10 mouse cellular contexts compared by ENCODE assay signal in genomic region chr14:118735114-118735513, GRCm38 (mm10). TPM values are rescaled to one million over a fixed set of nuclear protein-coding genes. Genes with fewer than 3 reads are reported as not detected.
DNase-seq lines count a peak whose midpoint lies in the region; ATAC-seq and TF ChIP-seq lines count a peak whose summit lies in the region.
"Had no signal": no experiment of that assay in that cellular context is flagged by ENCODE, and none has a peak within 500 bp of the region (broad histone marks: within the 10 kb centered on the region; RNA-seq: fewer than 3 reads in every experiment).

No protein-coding gene starts in this region.

- no peak overlapping the region for H3K4me2 ChIP-seq in liver, postnatal 0 days (ENCODE audit: low read depth, low read length)
- H3K4me2 ChIP-seq in liver, embryonic 11.5 days = no peak overlapping the region
- no peak overlapping the region for H3K4me2 ChIP-seq in hindbrain, embryonic 13.5 days

- H3K4me3 ChIP-seq in liver, postnatal 0 days (ENCODE audit: low read depth, low read length) = no peak overlapping the region
- no peak overlapping the region for H3K4me3 ChIP-seq in liver, embryonic 11.5 days (ENCODE audit: low read depth, low read length)
- H3K4me3 ChIP-seq in hindbrain, embryonic 13.5 days = no peak overlapping the region
- no peak overlapping the region for H3K4me3 ChIP-seq in left cerebral cortex, adult 2 months

- ATAC-seq in liver, postnatal 0 days = peak; percentile 49; the same call in 1 of the 2 replicates
- ATAC-seq in liver, embryonic 11.5 days (replicated peaks; ENCODE audit: low FRiP score) = no peak; the same call in 1 of the 2 replicates
- peak; percentile 94 for ATAC-seq in hindbrain, embryonic 13.5 days (ENCODE audit: low FRiP score)

- TF ChIP-seq EP300 in liver, postnatal 0 days (IDR thresholded peaks at IDR 0.05; ENCODE audit: low read depth) = no peak

- no peak for TF ChIP-seq CTCF in liver, postnatal 0 days (IDR thresholded peaks at IDR 0.05; ENCODE audit: low read depth)
- TF ChIP-seq CTCF in left cerebral cortex, adult 2 months (IDR thresholded peaks at IDR 0.05) = no peak

- H3K27ac ChIP-seq in liver, postnatal 0 days (ENCODE audit: low read depth) = no peak overlapping the region
- H3K27ac ChIP-seq in liver, embryonic 11.5 days (ENCODE audit: low read depth, low read length) = no peak overlapping the region
- peak overlapping the region; percentile 61; the same call in 1 of the 2 replicates for H3K27ac ChIP-seq in hindbrain, embryonic 13.5 days
- no peak overlapping the region for H3K27ac ChIP-seq in left cerebral cortex, adult 2 months

- H3K9ac ChIP-seq in liver, postnatal 0 days (replicated peaks) = no peak overlapping the region
- no peak overlapping the region for H3K9ac ChIP-seq in liver, embryonic 11.5 days (ENCODE audit: low read depth, low read length)
- H3K9ac ChIP-seq in hindbrain, embryonic 13.5 days = no peak overlapping the region

- WGBS in liver, postnatal 0 days (ENCODE audit: insufficient replicate concordance) = 65% methylated on average over 2 of the region's 2 CpGs
- whole genome bisulfite sequencing in liver, embryonic 11.5 days = 74% methylated on average over 2 of the region's 2 CpGs
- WGBS in hindbrain, embryonic 13.5 days = 9% methylated on average over 2 of the region's 2 CpGs

- no peaks in the 10 kb centered on the region for H3K36me3 ChIP-seq in liver, postnatal 0 days (replicated peaks; ENCODE audit: insufficient read depth, low read length)
- H3K36me3 ChIP-seq in liver, embryonic 11.5 days (ENCODE audit: control insufficient read depth, insufficient read depth, low read length) = no peaks in the 10 kb centered on the region
- no peaks in the 10 kb centered on the region for H3K36me3 ChIP-seq in hindbrain, embryonic 13.5 days
- H3K36me3 ChIP-seq: G1E had no signal

- H3K27me3 ChIP-seq in liver, postnatal 0 days (ENCODE audit: insufficient read depth, low read length) = no peaks in the 10 kb centered on the region
- no peaks in the 10 kb centered on the region for H3K27me3 ChIP-seq in liver, embryonic 11.5 days (replicated peaks; ENCODE audit: control insufficient read depth, insufficient read depth, low read length)
- no peaks in the 10 kb centered on the region for H3K27me3 ChIP-seq in hindbrain, embryonic 13.5 days

- no peaks in the 10 kb centered on the region for H3K9me3 ChIP-seq in liver, postnatal 0 days (ENCODE audit: low read length)
- no peaks in the 10 kb centered on the region for H3K9me3 ChIP-seq in liver, embryonic 11.5 days (ENCODE audit: control insufficient read depth, low read length)
- H3K9me3 ChIP-seq in hindbrain, embryonic 13.5 days = peaks cover 5% of the 10 kb centered on the region
- H3K9me3 ChIP-seq: G1E had no signal

- DNase-seq in liver, postnatal 0 days = no peak
- DNase-seq in liver, embryonic 11.5 days (ENCODE audit: low spot score) = no peak
- DNase-seq in embryo, embryonic 11 days = peak; percentile 71
- DNase-seq in retina, embryonic 14.5 days (ENCODE audit: low spot score) = peak; percentile 57
- no peak for DNase-seq in left cerebral cortex, adult 2 months (ENCODE audit: extremely low spot score in 1 of 2, low spot score in 2 of 2)
- DNase-seq in c-Kit-positive CD71-positive TER-119-positive erythroid progenitor cells, embryonic 14.5 days (ENCODE audit: low spot score) = no peak
- DNase-seq in heart, adult 9 months (ENCODE audit: low spot score in 2 of 2) = no peak
- DNase-seq: kidney, adult 2 months had no signal

- H3K4me1 ChIP-seq in liver, postnatal 0 days (ENCODE audit: insufficient read depth) = no peaks in the 10 kb centered on the region
- H3K4me1 ChIP-seq in liver, embryonic 11.5 days (replicated peaks; ENCODE audit: control insufficient read depth, insufficient read depth, low read length) = no peaks in the 10 kb centered on the region
- H3K4me1 ChIP-seq in hindbrain, embryonic 13.5 days (replicated peaks) = peaks cover 13% of the 10 kb centered on the region

- intact Hi-C loops in left cerebral cortex, adult 2 months (cut with DNase I) = no loop called here

RNA-seq across cellular contexts. Expression of gene Abcc4, which starts 29.1 kb away (rescaled TPM):
- polyA plus RNA-seq in liver, postnatal 0 days (2015; fragmentation: Nextera tagmentation; extraction: Ambion mirVana) = 1.1 and 1.2 TPM in 2 replicates
- 4.5 and 5.8 TPM in 2 replicates for polyA plus RNA-seq in liver, embryonic 11.5 days (2014; fragmentation: Nextera tagmentation; extraction: Ambion mirVana)
- 1.9 and 2.0 TPM in 2 replicates for polyA plus RNA-seq in hindbrain, embryonic 13.5 days (2015; fragmentation: Nextera tagmentation; extraction: Ambion mirVana)
- total RNA-seq in left cerebral cortex, adult 2 months (2021) = 10 to 100 TPM in 1 of 2 experiments, 1 to 10 TPM in 1; 9.5 to 11.0 TPM

RNA-seq across cellular contexts. Expression of gene Cldn10, which starts 52.6 kb away (rescaled TPM):
- polyA plus RNA-seq in liver, postnatal 0 days (2015; fragmentation: Nextera tagmentation; extraction: Ambion mirVana) = 0.32 and 0.61 TPM in 2 replicates
- polyA plus RNA-seq in liver, embryonic 11.5 days (2014; fragmentation: Nextera tagmentation; extraction: Ambion mirVana) = 0.30 and 0.47 TPM in 2 replicates
- polyA plus RNA-seq in hindbrain, embryonic 13.5 days (2015; fragmentation: Nextera tagmentation; extraction: Ambion mirVana) = 0.65 and 1.5 TPM in 2 replicates
- 10 to 100 TPM; 25.8 to 25.9 TPM for total RNA-seq in left cerebral cortex, adult 2 months (2021)
- polyA plus RNA-seq: G1E had no signal

Comparison
In these comparisons a context has a peak if more than half of its experiments do, and no peak if none do; other contexts are left out.
1. DNase-seq: peak in embryo, embryonic 11 days (single experiment) and retina, embryonic 14.5 days (single experiment); none in liver, postnatal 0 days (single experiment), liver, embryonic 11.5 days (single experiment), left cerebral cortex, adult 2 months (0 of 2), c-Kit-positive CD71-positive TER-119-positive erythroid progenitor cells, embryonic 14.5 days (single experiment) and heart, adult 9 months (0 of 2).